Mouse (Mus musculus): Measurements from ENCODE around the gene Vmn1r115. TPM values are rescaled to one million over a fixed set of nuclear protein-coding genes. Genes with fewer than 3 reads are reported as not detected.
"Not testable (repeated sequence)": the region's sequence is repeated elsewhere in the genome, so short reads cannot be mapped to it uniquely, and the experiment has no call there.

Gene Vmn1r115
- not detected in 2 replicates for polyA plus RNA-seq (2016; fragmentation: Nextera tagmentation; extraction: Ambion mirVana)

- WGBS = 100% methylated on average over 1 of the region's 3 CpGs
- H3K27ac ChIP-seq; H3K36me3 ChIP-seq; H3K9me3 ChIP-seq (replicated peaks); H3K4me3 ChIP-seq; H3K27me3 ChIP-seq (ENCODE audit: low read depth, poor library complexity, severe bottlenecking); H3K4me1 ChIP-seq; DNase-seq (ENCODE audit: low spot score): not testable (repeated sequence)
Measured at GRCm38 (mm10) chr7:20844885-20845284, at the start of gene Vmn1r115. Vmn1r115 (minus strand) TSS chr7:20844985.

- not testable (repeated sequence) for H3K36me3 ChIP-seq; H3K4me3 ChIP-seq; H3K9me3 ChIP-seq (replicated peaks); H3K27ac ChIP-seq; DNase-seq (ENCODE audit: low spot score); H3K27me3 ChIP-seq (ENCODE audit: low read depth, poor library complexity, severe bottlenecking); H3K4me1 ChIP-seq
- WGBS = no CpG with 5 or more reads among the region's 2 CpGs
Measured at GRCm38 (mm10) chr7:20884021-20884420, 39.2 kb upstream of the Vmn1r115 start, which contains the start of gene Vmn1r117. Vmn1r117 (minus strand) TSS chr7:20884121.

GRCm38 (mm10) chr7:20871956-20872355 lies 27.2 kb upstream of the Vmn1r115 start, which contains the start of gene Vmn1r116:
Vmn1r116 (plus strand) TSS chr7:20872256.
- WGBS = 72% methylated on average over 3 of the region's 3 CpGs
- DNase-seq (ENCODE audit: low spot score); H3K4me1 ChIP-seq; H3K27ac ChIP-seq; H3K27me3 ChIP-seq (ENCODE audit: low read depth, poor library complexity, severe bottlenecking); H3K9me3 ChIP-seq (replicated peaks); H3K36me3 ChIP-seq; H3K4me3 ChIP-seq: not testable (repeated sequence)

GRCm38 (mm10) chr7:20812086-20812485 lies 32.7 kb downstream of the Vmn1r115 start, which contains the start of gene Vmn1r114:
Vmn1r114 (minus strand) TSS chr7:20812186.
- not testable (repeated sequence) for H3K36me3 ChIP-seq; DNase-seq (ENCODE audit: low spot score); H3K27ac ChIP-seq; H3K9me3 ChIP-seq (replicated peaks); H3K4me1 ChIP-seq; H3K4me3 ChIP-seq; H3K27me3 ChIP-seq (ENCODE audit: low read depth, poor library complexity, severe bottlenecking)
- no CpG with 5 or more reads among the region's 5 CpGs for WGBS

Other genes starting within 250 kb of the Vmn1r115 start
- not detected in 2 replicates for gene Gm4513, start 246.0 kb downstream of the Vmn1r115 start, polyA plus RNA-seq (2016; fragmentation: Nextera tagmentation; extraction: Ambion mirVana)
- not detected in 2 replicates for gene Vmn1r107, start 176.1 kb downstream of the Vmn1r115 start, polyA plus RNA-seq (2016; fragmentation: Nextera tagmentation; extraction: Ambion mirVana)
- not detected in 2 replicates for gene Vmn1r111, start 141.8 kb downstream of the Vmn1r115 start, polyA plus RNA-seq (2016; fragmentation: Nextera tagmentation; extraction: Ambion mirVana)
- not detected in 2 replicates for gene Gm10668, start 114.4 kb downstream of the Vmn1r115 start, polyA plus RNA-seq (2016; fragmentation: Nextera tagmentation; extraction: Ambion mirVana)
- not detected in 2 replicates for gene Vmn1r112, start 73.8 kb downstream of the Vmn1r115 start, polyA plus RNA-seq (2016; fragmentation: Nextera tagmentation; extraction: Ambion mirVana)
- not detected in 2 replicates for gene Vmn1r113, start 57.7 kb downstream of the Vmn1r115 start, polyA plus RNA-seq (2016; fragmentation: Nextera tagmentation; extraction: Ambion mirVana)
- gene Vmn1r114, start 32.8 kb downstream of the Vmn1r115 start, polyA plus RNA-seq (2016; fragmentation: Nextera tagmentation; extraction: Ambion mirVana) = not detected in 2 replicates
- not detected in 2 replicates for gene Vmn1r116, start 27.3 kb upstream of the Vmn1r115 start, polyA plus RNA-seq (2016; fragmentation: Nextera tagmentation; extraction: Ambion mirVana)
- not detected in 2 replicates for gene Vmn1r117, start 39.1 kb upstream of the Vmn1r115 start, polyA plus RNA-seq (2016; fragmentation: Nextera tagmentation; extraction: Ambion mirVana)
- not detected in 2 replicates for gene Vmn1r118, start 67.4 kb upstream of the Vmn1r115 start, polyA plus RNA-seq (2016; fragmentation: Nextera tagmentation; extraction: Ambion mirVana)
- gene Vmn1r119, start 167.5 kb upstream of the Vmn1r115 start, polyA plus RNA-seq (2016; fragmentation: Nextera tagmentation; extraction: Ambion mirVana) = not detected in 2 replicates
- gene Vmn1r120, start 208.8 kb upstream of the Vmn1r115 start, polyA plus RNA-seq (2016; fragmentation: Nextera tagmentation; extraction: Ambion mirVana) = not detected in 2 replicates

Measured in limb, embryonic 10.5 days (tissue).